Mouse (Mus musculus): ENCODE data around the gene Prmt2.

The Prmt2 gene

GRCm38 (mm10) chr10:76218240-76218639 is 19.4 kb downstream of the Prmt2 start:
- no peak for DNase-seq (ENCODE audit: low read depth, low spot score)

GRCm38 (mm10) chr10:76217056-76217455 is 20.6 kb downstream of the Prmt2 start:
- no peak for DNase-seq (ENCODE audit: low read depth, low spot score)

GRCm38 (mm10) chr10:76214161-76214560 is 23.5 kb downstream of the Prmt2 start:
- DNase-seq (ENCODE audit: low read depth, low spot score): peak; percentile 10

- DNase-seq (ENCODE audit: low read depth, low spot score): no peak
Observed at GRCm38 (mm10) chr10:76212121-76212520, 25.5 kb downstream of the Prmt2 start.

- no peak for DNase-seq (ENCODE audit: low read depth, low spot score)
Observed at GRCm38 (mm10) chr10:76210806-76211205, 26.9 kb downstream of the Prmt2 start.

GRCm38 (mm10) chr10:76209241-76209640 is 28.4 kb downstream of the Prmt2 start:
- no peak for DNase-seq (ENCODE audit: low read depth, low spot score)

- no peak for DNase-seq (ENCODE audit: low read depth, low spot score)
Observed at GRCm38 (mm10) chr10:76207262-76207796, 30.3 kb downstream of the Prmt2 start.

- DNase-seq (ENCODE audit: low read depth, low spot score): peak; percentile 64
Observed at GRCm38 (mm10) chr10:76203798-76204283, 33.8 kb downstream of the Prmt2 start.

- DNase-seq (ENCODE audit: low read depth, low spot score): peak; percentile 87
Observed at GRCm38 (mm10) chr10:76201978-76202377, 35.7 kb downstream of the Prmt2 start.

- DNase-seq (ENCODE audit: low read depth, low spot score): no peak
Observed at GRCm38 (mm10) chr10:76201416-76201815, 36.2 kb downstream of the Prmt2 start.

- no peak for DNase-seq (ENCODE audit: low read depth, low spot score)
Observed at GRCm38 (mm10) chr10:76188010-76188409, 49.7 kb downstream of the Prmt2 start.

- peak; percentile 58 for DNase-seq (ENCODE audit: low read depth, low spot score)
Observed at GRCm38 (mm10) chr10:76185216-76185615, 52.4 kb downstream of the Prmt2 start.

GRCm38 (mm10) chr10:76174899-76175298 is 62.8 kb downstream of the Prmt2 start:
- DNase-seq (ENCODE audit: low read depth, low spot score): no peak

GRCm38 (mm10) chr10:76158009-76158408 is 79.7 kb downstream of the Prmt2 start:
- no peak for DNase-seq (ENCODE audit: low read depth, low spot score)

GRCm38 (mm10) chr10:76157528-76157927 is 80.1 kb downstream of the Prmt2 start:
- no peak for DNase-seq (ENCODE audit: low read depth, low spot score)
